Mouse (Mus musculus): ENCODE results near the gene Btnl6.
"Not testable (repeated sequence)": the region's sequence is repeated elsewhere in the genome, so short reads cannot be mapped to it uniquely, and the experiment has no call there.

Btnl6 gene

GRCm38 (mm10) chr17:34517252-34517651 is at the start of gene Btnl6:
Btnl6 (minus strand) TSS chr17:34517352.
- no peak for DNase-seq

GRCm38 (mm10) chr17:34564796-34565195 is 47.6 kb upstream of the Btnl6 start:
- peak; percentile 74 for DNase-seq

- peak; percentile 75 for DNase-seq
These were observed 46.9 kb upstream of the Btnl6 start, which contains the start of gene Notch4 for GRCm38 (mm10) chr17:34564003-34564421. Notch4 (plus strand) TSS chr17:34564268.

- no peak for DNase-seq
These were observed 46.2 kb upstream of the Btnl6 start for GRCm38 (mm10) chr17:34563354-34563753.

GRCm38 (mm10) chr17:34562595-34562994 is 45.4 kb upstream of the Btnl6 start:
- DNase-seq, result no peak

- DNase-seq, result no peak
These were observed 44.0 kb upstream of the Btnl6 start for GRCm38 (mm10) chr17:34561200-34561599.

- no peak for DNase-seq
These were observed 43.3 kb upstream of the Btnl6 start for GRCm38 (mm10) chr17:34560438-34560837.

- DNase-seq, result no peak
These were observed 42.7 kb upstream of the Btnl6 start for GRCm38 (mm10) chr17:34559895-34560294.

- DNase-seq, result no peak
These were observed 42.0 kb upstream of the Btnl6 start for GRCm38 (mm10) chr17:34559116-34559515.

- no peak for DNase-seq
These were observed 40.3 kb upstream of the Btnl6 start for GRCm38 (mm10) chr17:34557411-34557810.

- DNase-seq, result no peak
These were observed 39.3 kb upstream of the Btnl6 start for GRCm38 (mm10) chr17:34556406-34556805.

GRCm38 (mm10) chr17:34555483-34555882 is 38.3 kb upstream of the Btnl6 start:
- DNase-seq, result peak; percentile 91

- no peak for DNase-seq
These were observed 32.7 kb upstream of the Btnl6 start for GRCm38 (mm10) chr17:34549843-34550242.

- DNase-seq, result no peak
These were observed 32.0 kb upstream of the Btnl6 start for GRCm38 (mm10) chr17:34549156-34549555.

- DNase-seq, result no peak
These were observed 30.4 kb upstream of the Btnl6 start for GRCm38 (mm10) chr17:34547601-34548000.

- no peak for DNase-seq
These were observed 29.6 kb upstream of the Btnl6 start for GRCm38 (mm10) chr17:34546797-34547196.

GRCm38 (mm10) chr17:34543567-34543966 is 26.4 kb upstream of the Btnl6 start:
- DNase-seq, result not testable (repeated sequence)

- no peak for DNase-seq
These were observed 15.5 kb upstream of the Btnl6 start for GRCm38 (mm10) chr17:34532671-34533070.

- no peak for DNase-seq
These were observed 1.8 kb upstream of the Btnl6 start for GRCm38 (mm10) chr17:34519001-34519400.

GRCm38 (mm10) chr17:34518571-34518970 is 1.4 kb upstream of the Btnl6 start:
- DNase-seq, result not testable (repeated sequence)

- no peak for DNase-seq
These were observed 643 bp upstream of the Btnl6 start for GRCm38 (mm10) chr17:34517795-34518194.

GRCm38 (mm10) chr17:34516514-34516913 is 638 bp downstream of the Btnl6 start:
- DNase-seq, result no peak

- peak; percentile 20 for DNase-seq
These were observed 5.4 kb downstream of the Btnl6 start for GRCm38 (mm10) chr17:34511723-34512122.

GRCm38 (mm10) chr17:34507591-34507990 is 9.6 kb downstream of the Btnl6 start:
- DNase-seq, result no peak

GRCm38 (mm10) chr17:34497726-34498125 is 19.4 kb downstream of the Btnl6 start:
- not testable (repeated sequence) for DNase-seq

- DNase-seq, result not testable (repeated sequence)
These were observed 19.8 kb downstream of the Btnl6 start for GRCm38 (mm10) chr17:34497319-34497718.

Data from kidney, postnatal 10 days (tissue).